Mouse (Mus musculus): ENCODE results near the gene Zdhhc19.

Zdhhc19 gene

GRCm38 (mm10) chr16:32608712-32609400 is 112.8 kb downstream of the Zdhhc19 start, which contains the start of gene Tfrc:
Gene Tfrc, plus strand, starts transcription at chr16:32608920.
- DNase-seq (ENCODE audit: low spot score in 2 of 2) = peak; percentile 96 to 98

- DNase-seq (ENCODE audit: low spot score in 2 of 2) = no peak
Observed at GRCm38 (mm10) chr16:32609401-32609779, 113.3 kb downstream of the Zdhhc19 start.

- peak; percentile 64 to 74 for DNase-seq (ENCODE audit: low spot score in 2 of 2)
Observed at GRCm38 (mm10) chr16:32610460-32611255, 114.6 kb downstream of the Zdhhc19 start.

Data from spleen, postnatal 10 days (tissue).